Mouse (Mus musculus): ENCODE results near the gene Gpi1. TPM values are rescaled to one million over a fixed set of nuclear protein-coding genes. Genes with fewer than 3 reads are reported as not detected.

Gene Gpi1
- 324 and 395 TPM in 2 replicates for polyA plus RNA-seq (2016; fragmentation: Nextera tagmentation; extraction: Ambion mirVana)

GRCm38 (mm10) chr7:34230116-34230515 is at the start of gene Gpi1:
Gene Gpi1 (minus strand): TSS chr7:34230336.
- Histone ChIP-seq H3K36me3 (peaks cover 37% of the 10 kb centered on the region), H3K27ac (replicated peaks) (peak within 1 kb of the TSS; percentile 93), H3K9me3 (replicated peaks) (no peaks in the 10 kb centered on the region), H3K4me3 (peak within 1 kb of the TSS; percentile 77), H3K27me3 (ENCODE audit: low read depth, poor library complexity, severe bottlenecking) (no peaks in the 10 kb centered on the region), H3K4me1 (peaks cover 62% of the 10 kb centered on the region)
- peak; percentile 92 for DNase-seq (ENCODE audit: low spot score)
- under 1% methylated on average over 39 of the region's 39 CpGs for WGBS

GRCm38 (mm10) chr7:34277656-34278055 is 47.5 kb upstream of the Gpi1 start:
- WGBS, result 97% methylated on average over 2 of the region's 2 CpGs
- H3K27me3 ChIP-seq (ENCODE audit: low read depth, poor library complexity, severe bottlenecking), result no peaks in the 10 kb centered on the region
- H3K9me3 ChIP-seq (replicated peaks), result no peaks in the 10 kb centered on the region
- H3K4me3 ChIP-seq, result no peak overlapping the region
- H3K27ac ChIP-seq (replicated peaks), result no peak overlapping the region
- no peaks in the 10 kb centered on the region for H3K4me1 ChIP-seq
- peaks cover 5% of the 10 kb centered on the region for H3K36me3 ChIP-seq
- DNase-seq (ENCODE audit: low spot score), result no peak

- H3K4me3 ChIP-seq, result no peak overlapping the region
- no peak for DNase-seq (ENCODE audit: low spot score)
- H3K36me3 ChIP-seq, result peaks cover 5% of the 10 kb centered on the region
- WGBS, result 89% methylated on average over 3 of the region's 3 CpGs
- no peak overlapping the region for H3K27ac ChIP-seq (replicated peaks)
- H3K27me3 ChIP-seq (ENCODE audit: low read depth, poor library complexity, severe bottlenecking), result no peaks in the 10 kb centered on the region
- no peaks in the 10 kb centered on the region for H3K9me3 ChIP-seq (replicated peaks)
- no peaks in the 10 kb centered on the region for H3K4me1 ChIP-seq
Measured at GRCm38 (mm10) chr7:34276066-34276465, 45.9 kb upstream of the Gpi1 start.

GRCm38 (mm10) chr7:34272465-34272864 is 42.3 kb upstream of the Gpi1 start:
- Histone ChIP-seq H3K4me3 (no peak overlapping the region), H3K36me3 (peaks cover 5% of the 10 kb centered on the region), H3K9me3 (replicated peaks) (no peaks in the 10 kb centered on the region), H3K27me3 (ENCODE audit: low read depth, poor library complexity, severe bottlenecking) (no peaks in the 10 kb centered on the region), H3K4me1 (no peaks in the 10 kb centered on the region), H3K27ac (replicated peaks) (no peak overlapping the region)
- DNase-seq (ENCODE audit: low spot score), result no peak
- WGBS, result 84% methylated on average over 4 of the region's 4 CpGs

- WGBS, result 84% methylated on average over 1 of the region's 1 CpGs
- Histone ChIP-seq H3K27me3 (ENCODE audit: low read depth, poor library complexity, severe bottlenecking) (no peaks in the 10 kb centered on the region), H3K27ac (replicated peaks) (no peak overlapping the region), H3K36me3 (peaks cover 3% of the 10 kb centered on the region; the same call in 1 of the 2 replicates), H3K9me3 (replicated peaks) (no peaks in the 10 kb centered on the region), H3K4me1 (no peaks in the 10 kb centered on the region), H3K4me3 (no peak overlapping the region)
- no peak for DNase-seq (ENCODE audit: low spot score)
Measured at GRCm38 (mm10) chr7:34268463-34268862, 38.3 kb upstream of the Gpi1 start.

- no peak for DNase-seq (ENCODE audit: low spot score)
- H3K27ac ChIP-seq (replicated peaks), result no peak overlapping the region
- H3K27me3 ChIP-seq (ENCODE audit: low read depth, poor library complexity, severe bottlenecking), result no peaks in the 10 kb centered on the region
- H3K4me1 ChIP-seq, result no peaks in the 10 kb centered on the region
- H3K9me3 ChIP-seq (replicated peaks), result no peaks in the 10 kb centered on the region
- H3K36me3 ChIP-seq, result peaks cover 20% of the 10 kb centered on the region
- no peak overlapping the region for H3K4me3 ChIP-seq
Measured at GRCm38 (mm10) chr7:34266421-34266820, 36.3 kb upstream of the Gpi1 start.

- peaks cover 24% of the 10 kb centered on the region for H3K36me3 ChIP-seq
Measured at GRCm38 (mm10) chr7:34265876-34266346, 35.8 kb upstream of the Gpi1 start.

GRCm38 (mm10) chr7:34263437-34263836 is 33.3 kb upstream of the Gpi1 start:
- Histone ChIP-seq H3K36me3 (peaks cover 37% of the 10 kb centered on the region), H3K9me3 (replicated peaks) (no peaks in the 10 kb centered on the region), H3K27ac (replicated peaks) (no peak overlapping the region), H3K4me3 (no peak overlapping the region), H3K4me1 (no peaks in the 10 kb centered on the region), H3K27me3 (ENCODE audit: low read depth, poor library complexity, severe bottlenecking) (no peaks in the 10 kb centered on the region)
- WGBS, result 89% methylated on average over 5 of the region's 5 CpGs
- DNase-seq (ENCODE audit: low spot score), result no peak

More at GRCm38 (mm10) chr7:34265876-34266346, 35.8 kb upstream of the Gpi1 start:
- Histone ChIP-seq H3K27me3 (ENCODE audit: low read depth, poor library complexity, severe bottlenecking) (no peaks in the 10 kb centered on the region), H3K9me3 (replicated peaks) (no peaks in the 10 kb centered on the region), H3K27ac (replicated peaks) (no peak overlapping the region), H3K4me3 (no peak overlapping the region), H3K4me1 (no peaks in the 10 kb centered on the region)
- no peak for DNase-seq (ENCODE audit: low spot score)
- 73% methylated on average over 5 of the region's 5 CpGs for WGBS

- Histone ChIP-seq H3K4me1 (no peaks in the 10 kb centered on the region), H3K27me3 (ENCODE audit: low read depth, poor library complexity, severe bottlenecking) (no peaks in the 10 kb centered on the region), H3K27ac (replicated peaks) (no peak overlapping the region), H3K36me3 (peaks cover 71% of the 10 kb centered on the region), H3K4me3 (no peak overlapping the region), H3K9me3 (replicated peaks) (no peaks in the 10 kb centered on the region)
- WGBS, result 85% methylated on average over 1 of the region's 1 CpGs
- DNase-seq (ENCODE audit: low spot score), result no peak
Measured at GRCm38 (mm10) chr7:34258407-34258806, 28.3 kb upstream of the Gpi1 start.

GRCm38 (mm10) chr7:34257279-34257678 is 27.1 kb upstream of the Gpi1 start:
- peaks cover 73% of the 10 kb centered on the region for H3K36me3 ChIP-seq
- H3K4me3 ChIP-seq, result no peak overlapping the region
- WGBS, result 89% methylated on average over 9 of the region's 9 CpGs

GRCm38 (mm10) chr7:34255916-34256315 is 25.8 kb upstream of the Gpi1 start:
- Histone ChIP-seq H3K27ac (replicated peaks) (no peak overlapping the region), H3K36me3 (peaks cover 64% of the 10 kb centered on the region), H3K27me3 (ENCODE audit: low read depth, poor library complexity, severe bottlenecking) (no peaks in the 10 kb centered on the region), H3K4me1 (no peaks in the 10 kb centered on the region), H3K9me3 (replicated peaks) (no peaks in the 10 kb centered on the region), H3K4me3 (no peak overlapping the region)
- 97% methylated on average over 1 of the region's 1 CpGs for WGBS
- no peak for DNase-seq (ENCODE audit: low spot score)

More at GRCm38 (mm10) chr7:34257279-34257678, 27.1 kb upstream of the Gpi1 start:
- H3K9me3 ChIP-seq (replicated peaks), result no peaks in the 10 kb centered on the region
- no peaks in the 10 kb centered on the region for H3K4me1 ChIP-seq
- no peak for DNase-seq (ENCODE audit: low spot score)
- H3K27me3 ChIP-seq (ENCODE audit: low read depth, poor library complexity, severe bottlenecking), result no peaks in the 10 kb centered on the region
- H3K27ac ChIP-seq (replicated peaks), result no peak overlapping the region

GRCm38 (mm10) chr7:34255137-34255536 is 25.0 kb upstream of the Gpi1 start:
- Histone ChIP-seq H3K27ac (replicated peaks) (no peak overlapping the region), H3K36me3 (peaks cover 65% of the 10 kb centered on the region), H3K27me3 (ENCODE audit: low read depth, poor library complexity, severe bottlenecking) (no peaks in the 10 kb centered on the region), H3K4me3 (no peak overlapping the region), H3K4me1 (no peaks in the 10 kb centered on the region), H3K9me3 (replicated peaks) (no peaks in the 10 kb centered on the region)
- no peak for DNase-seq (ENCODE audit: low spot score)
- 80% methylated on average over 3 of the region's 3 CpGs for WGBS

GRCm38 (mm10) chr7:34252030-34252429 is 21.9 kb upstream of the Gpi1 start:
- H3K27ac ChIP-seq (replicated peaks), result no peak overlapping the region
- H3K9me3 ChIP-seq (replicated peaks), result no peaks in the 10 kb centered on the region
- H3K27me3 ChIP-seq (ENCODE audit: low read depth, poor library complexity, severe bottlenecking), result no peaks in the 10 kb centered on the region
- H3K4me1 ChIP-seq, result no peaks in the 10 kb centered on the region
- 86% methylated on average over 2 of the region's 2 CpGs for WGBS
- peaks cover 72% of the 10 kb centered on the region for H3K36me3 ChIP-seq
- DNase-seq (ENCODE audit: low spot score), result no peak
- no peak overlapping the region for H3K4me3 ChIP-seq

- Histone ChIP-seq H3K27ac (replicated peaks) (no peak within 1 kb of the TSS), H3K9me3 (replicated peaks) (no peaks in the 10 kb centered on the region), H3K36me3 (peaks cover 70% of the 10 kb centered on the region), H3K4me1 (no peaks in the 10 kb centered on the region), H3K27me3 (ENCODE audit: low read depth, poor library complexity, severe bottlenecking) (no peaks in the 10 kb centered on the region), H3K4me3 (no peak within 1 kb of the TSS)
- 91% methylated on average over 7 of the region's 7 CpGs for WGBS
- no peak for DNase-seq (ENCODE audit: low spot score)
Measured at GRCm38 (mm10) chr7:34250738-34251137, 20.6 kb upstream of the Gpi1 start, which contains the start of gene Gm6096. Gene Gm6096 (plus strand): TSS chr7:34251038.

All from midbrain, embryonic 10.5 days (tissue).